Mouse (Mus musculus) lung, postnatal 0 days (tissue): ENCODE results near the gene Ankrd44. TPM values are rescaled to one million over a fixed set of nuclear protein-coding genes. Genes with fewer than 3 reads are reported as not detected.

ENCODE experiments used
- ATAC-seq: fragments of 200-750 bp; cut with Nextera tagmentation; 2 replicates; pipeline ENCODE4 v1.8.0; 2017; ENCODE audit warnings: moderate library complexity
- DNase-seq: peaks from one replicate; pipeline ENCODE4 v3.0.0-alpha.2; 2016; ENCODE audit warnings: low spot score
- H3K27ac ChIP-seq: fragments of 300-500 bp; sonication (generic); 2 replicates; pipeline ENCODE4 v1.5.1; 2014; ENCODE audit warnings: antibody characterized with exemption, mild to moderate bottlenecking, low read length, mixed read lengths
- H3K27me3 ChIP-seq: fragments of 300-500 bp; sonication (generic); replicated peaks from 2 replicates; pipeline ENCODE4 v1.6.1; 2014; ENCODE audit warnings: low read length, mixed read lengths; ENCODE audit not compliant: insufficient read depth
- H3K36me3 ChIP-seq: fragments of 300-500 bp; sonication (generic); 2 replicates; pipeline ENCODE4 v1.6.1; 2014; ENCODE audit warnings: low read length, mixed read lengths; ENCODE audit not compliant: insufficient read depth
- H3K4me1 ChIP-seq: fragments of 300-500 bp; sonication (generic); 2 replicates; pipeline ENCODE4 v1.6.1; 2014; ENCODE audit warnings: antibody characterized with exemption, low read depth, low read length, mixed read lengths; ENCODE audit not compliant: insufficient read depth
- H3K4me2 ChIP-seq: fragments of 300-500 bp; sonication (generic); replicated peaks from 2 replicates; pipeline ENCODE4 v1.6.1; 2014; ENCODE audit warnings: low read depth, mild to moderate bottlenecking, low read length, moderate library complexity, mixed read lengths
- H3K4me3 ChIP-seq: fragments of 300-500 bp; sonication (generic); 2 replicates; pipeline ENCODE4 v1.5.1; 2014; ENCODE audit warnings: low read depth, low read length
- H3K9ac ChIP-seq: fragments of 300-500 bp; sonication (generic); replicated peaks from 2 replicates; pipeline ENCODE4 v1.6.1; 2014; ENCODE audit warnings: low read depth, mild to moderate bottlenecking
- H3K9me3 ChIP-seq: fragments of 300-500 bp; sonication (generic); 2 replicates; pipeline ENCODE4 v1.6.1; 2016; ENCODE audit warnings: low read length, mixed read lengths
- CTCF ChIP-seq: IDR thresholded peaks from 2 replicates; pipeline ENCODE4 v1.5.1; 2016; ENCODE audit warnings: antibody characterized with exemption, mild to moderate bottlenecking
- EP300 ChIP-seq: IDR thresholded peaks from 2 replicates; pipeline ENCODE4 v1.6.1; 2016; ENCODE audit warnings: antibody characterized with exemption, mild to moderate bottlenecking, control low read depth
- WGBS: fragments of 180-500 bp; shearing (Covaris S2); extraction: QIAGEN DNeasy Blood & Tissue Kit; methylation state at CpG from one replicate; pipeline ENCODE4 v1.1.7; 2014; 5-methylcytosine and 5-hydroxymethylcytosine counted together
- polyA plus RNA-seq: library from polyadenylated mRNA; unstranded; fragments of >200 nt; fragmentation: Nextera tagmentation; extraction: Ambion mirVana; gene quantifications from 2 replicates; pipeline ENCODE4 v1.2.1, GENCODE M21; 2015

Ankrd44 gene
- polyA plus RNA-seq, 1 experiment from 2014 or later, result 16.5 TPM

DNA sequence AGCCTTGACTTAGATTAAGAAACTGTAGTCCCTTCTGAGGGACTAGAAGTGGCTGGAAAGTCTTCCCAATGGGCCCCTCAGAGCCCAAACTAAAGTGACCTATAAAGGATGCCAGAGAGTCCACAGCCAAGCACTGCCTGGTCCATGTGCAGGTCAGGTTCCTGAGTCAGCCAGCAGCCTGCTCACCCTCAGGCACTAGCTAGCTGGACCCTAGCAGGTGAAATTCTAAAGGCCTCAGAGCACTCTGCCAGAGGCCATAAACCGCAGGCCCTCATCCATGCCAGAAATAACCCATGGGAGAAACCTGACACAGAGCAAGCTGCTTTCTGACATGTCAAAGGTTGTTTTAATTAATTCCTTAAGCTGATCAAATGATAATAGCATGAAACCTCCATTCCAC is 25.1 kb downstream of the Ankrd44 start:
- peaks cover 13% of the 10 kb centered on the region; the same call in 1 of the 2 replicates for H3K4me1 ChIP-seq
- no peak overlapping the region for H3K4me3 ChIP-seq
- TF ChIP-seq EP300 (no peak), CTCF (no peak)
- H3K4me2 ChIP-seq, result no peak overlapping the region
- H3K9ac ChIP-seq, result no peak overlapping the region
- H3K27me3 ChIP-seq, result no peaks in the 10 kb centered on the region
- no peaks in the 10 kb centered on the region for H3K36me3 ChIP-seq
- ATAC-seq, result no peak
- no peak overlapping the region for H3K27ac ChIP-seq
- WGBS, result 96% methylated on average over 1 of the region's 1 CpGs
- DNase-seq, result no peak
- no peaks in the 10 kb centered on the region for H3K9me3 ChIP-seq

- DNase-seq (no peak), ATAC-seq (no peak)
- Histone ChIP-seq H3K9ac (no peak overlapping the region), H3K4me2 (no peak overlapping the region), H3K4me3 (no peak overlapping the region), H3K27ac (no peak overlapping the region), H3K36me3 (no peaks in the 10 kb centered on the region), H3K4me1 (peaks cover 8% of the 10 kb centered on the region; the same call in 1 of the 2 replicates), H3K9me3 (no peaks in the 10 kb centered on the region), H3K27me3 (no peaks in the 10 kb centered on the region)
- TF ChIP-seq EP300 (no peak), CTCF (no peak)
- WGBS, result 76% methylated on average over 6 of the region's 6 CpGs
These were observed 26.9 kb downstream of the Ankrd44 start for GRCm38 (mm10) chr1:54899247-54899646.

GRCm38 (mm10) chr1:54898656-54899084 is 27.5 kb downstream of the Ankrd44 start:
- Histone ChIP-seq H3K27ac (no peak overlapping the region), H3K4me2 (no peak overlapping the region)
- 8% methylated on average over 5 of the region's 5 CpGs for WGBS

DNA sequence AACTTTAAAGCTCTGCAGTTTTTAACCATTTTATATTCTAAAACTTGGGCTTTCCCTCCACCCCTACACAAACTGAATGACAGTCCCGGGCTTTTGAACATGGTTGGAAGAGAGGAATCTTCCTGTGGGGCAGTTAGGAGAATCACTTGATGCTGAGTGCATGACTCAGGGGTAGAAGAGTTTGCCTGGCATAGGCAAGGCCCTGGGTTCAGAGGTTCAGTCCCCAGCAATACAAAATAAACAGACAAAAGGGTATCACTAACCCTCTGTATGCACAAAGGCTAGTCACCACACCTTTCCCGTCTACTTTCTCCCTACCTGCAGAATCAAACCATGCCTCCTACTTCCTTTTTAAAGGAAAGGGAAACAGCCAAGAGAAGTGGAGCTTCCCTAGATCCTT is 28.5 kb downstream of the Ankrd44 start:
- no peak overlapping the region for H3K9ac ChIP-seq
- no peak for ATAC-seq

More at GRCm38 (mm10) chr1:54898656-54899084, 27.5 kb downstream of the Ankrd44 start:
- Histone ChIP-seq H3K4me1 (peaks cover 8% of the 10 kb centered on the region; the same call in 1 of the 2 replicates), H3K9me3 (no peaks in the 10 kb centered on the region), H3K4me3 (no peak overlapping the region), H3K36me3 (no peaks in the 10 kb centered on the region), H3K27me3 (no peaks in the 10 kb centered on the region), H3K9ac (no peak overlapping the region)
- TF ChIP-seq CTCF (no peak), EP300 (no peak)
- DNase-seq (peak; percentile 66), ATAC-seq (no peak)

DNA sequence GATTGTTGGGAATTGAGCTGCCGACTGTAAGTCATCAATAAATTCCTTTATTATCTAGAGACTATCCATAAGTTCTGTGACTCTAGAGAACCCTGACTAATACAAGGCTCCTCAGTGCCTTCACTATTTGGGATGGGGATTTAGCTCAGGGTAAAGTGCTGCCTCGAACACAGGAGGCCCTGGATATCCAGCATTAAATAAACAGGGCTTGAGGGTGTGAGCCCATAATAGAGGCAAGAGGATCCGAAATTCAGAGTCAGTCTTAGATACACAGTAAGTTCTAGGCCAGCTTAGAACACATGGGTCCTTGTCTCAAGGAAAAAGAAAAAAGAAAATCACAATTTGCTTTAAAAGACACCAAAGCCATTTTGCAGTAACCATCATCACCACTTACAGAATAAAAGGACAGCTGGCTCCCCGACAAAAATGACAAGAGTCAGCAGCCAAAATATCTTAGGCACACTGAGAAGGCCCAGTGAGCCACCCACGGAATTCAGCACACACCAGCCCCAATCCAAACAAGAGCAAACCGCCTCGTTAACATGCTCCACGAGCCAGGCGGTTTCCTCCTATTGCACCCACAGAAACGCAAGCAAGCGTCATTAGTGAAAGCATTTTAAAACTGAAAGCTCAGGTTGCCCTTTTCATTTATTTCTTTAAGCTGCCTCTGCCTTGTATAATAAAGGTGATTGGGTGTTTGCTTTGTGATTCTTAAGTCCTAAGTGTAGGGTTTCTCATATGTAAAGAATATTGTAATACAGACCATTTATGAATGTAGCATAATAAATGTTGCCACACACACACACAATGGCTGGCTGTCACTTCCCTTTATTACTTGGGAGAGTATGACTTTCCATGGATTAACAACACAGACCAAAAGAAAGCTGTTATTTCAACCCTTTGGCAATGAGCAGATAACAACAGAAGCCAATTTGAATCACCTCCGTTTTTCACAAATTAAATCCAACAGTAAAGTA is 29.8 kb downstream of the Ankrd44 start:
- no peaks in the 10 kb centered on the region for H3K27me3 ChIP-seq
- H3K4me2 ChIP-seq, result no peak overlapping the region
- no peak overlapping the region for H3K27ac ChIP-seq
- WGBS, result 28% methylated on average over 11 of the region's 12 CpGs
- no peaks in the 10 kb centered on the region for H3K36me3 ChIP-seq
- no peaks in the 10 kb centered on the region for H3K9me3 ChIP-seq
- ATAC-seq (peak; percentile 77), DNase-seq (peak; percentile 57)
- TF ChIP-seq EP300 (no peak), CTCF (no peak)
- peaks cover 8% of the 10 kb centered on the region; the same call in 1 of the 2 replicates for H3K4me1 ChIP-seq
- no peak overlapping the region for H3K4me3 ChIP-seq
- no peak overlapping the region for H3K9ac ChIP-seq

More for the DNA sequence above, 28.5 kb downstream of the Ankrd44 start:
- TF ChIP-seq EP300 (no peak), CTCF (no peak)
- WGBS, result 67% methylated on average over 2 of the region's 2 CpGs
- Histone ChIP-seq H3K4me2 (no peak overlapping the region), H3K4me1 (peaks cover 8% of the 10 kb centered on the region; the same call in 1 of the 2 replicates), H3K9me3 (no peaks in the 10 kb centered on the region), H3K27ac (no peak overlapping the region), H3K27me3 (no peaks in the 10 kb centered on the region), H3K36me3 (no peaks in the 10 kb centered on the region), H3K4me3 (no peak overlapping the region)
- no peak for DNase-seq

- Histone ChIP-seq H3K9ac (no peak overlapping the region), H3K36me3 (no peaks in the 10 kb centered on the region), H3K27me3 (no peaks in the 10 kb centered on the region), H3K4me3 (no peak overlapping the region), H3K4me2 (no peak overlapping the region), H3K27ac (no peak overlapping the region), H3K9me3 (no peaks in the 10 kb centered on the region), H3K4me1 (peaks cover 8% of the 10 kb centered on the region)
- no peak; the same call in 1 of the 2 replicates for ATAC-seq
- WGBS, result 36% methylated on average over 5 of the region's 5 CpGs
- DNase-seq, result no peak
- TF ChIP-seq CTCF, result no peak
- TF ChIP-seq EP300, result no peak
These were observed 37.7 kb downstream of the Ankrd44 start for GRCm38 (mm10) chr1:54888449-54888848.
